Mouse (Mus musculus) frontal cortex, postnatal 10 days (tissue): ENCODE measurements around the gene Olfr286.

ENCODE experiments used
- DNase-seq, 2 experiments: peaks; one replicate each; pipeline ENCODE4 v3.0.0; 2022; ENCODE audit warnings: low spot score in 2 of 2, mixed read lengths in 1 of 2

The Olfr286 gene

DNA sequence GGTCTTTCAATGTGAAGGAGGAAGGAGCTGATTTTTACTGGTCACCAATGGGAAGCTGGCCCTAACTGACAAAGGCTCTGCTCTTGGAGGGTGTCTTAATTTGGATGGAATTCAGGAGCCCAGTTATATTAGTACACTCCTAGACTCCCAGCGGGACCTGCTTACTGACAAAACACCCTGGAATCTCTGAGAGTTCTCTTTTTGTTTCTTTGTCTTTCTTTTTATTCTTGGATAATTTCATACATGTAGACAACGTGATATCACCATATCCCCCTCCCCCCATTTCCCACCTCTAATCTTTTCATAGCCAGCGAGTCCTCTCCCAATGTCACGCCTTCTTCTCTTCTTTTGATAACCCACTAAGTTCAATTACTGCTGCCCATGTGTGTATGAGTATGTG lies at the start of gene Olfr286:
Gene Olfr286 (minus strand): TSS at position 101 of the 400 bp plus-strand sequence.
- no peak for DNase-seq

DNA sequence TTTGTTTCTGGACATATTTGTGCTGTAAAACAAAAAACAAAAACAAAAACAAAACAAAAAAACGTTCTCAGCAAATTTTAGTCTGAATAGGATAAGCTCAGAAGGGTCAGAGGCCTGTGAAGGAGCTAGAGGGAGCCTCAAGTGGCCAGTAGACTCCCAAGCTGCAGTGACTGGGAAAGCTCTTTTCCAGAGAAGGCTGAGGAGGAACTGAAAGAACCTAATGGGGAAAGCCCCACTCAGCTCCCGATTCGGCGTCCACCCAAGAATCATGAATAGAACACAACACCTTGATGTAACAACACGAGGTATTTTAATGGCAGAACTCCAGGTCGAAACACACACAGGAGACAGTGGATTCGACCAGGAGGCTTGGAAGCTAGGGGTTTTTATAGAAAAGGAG lies 23.5 kb upstream of the Olfr286 start:
- no peak for DNase-seq

- DNase-seq, result no peak
These were observed 22.9 kb upstream of the Olfr286 start, which contains the start of gene H1fnt for GRCm38 (mm10) chr15:98257193-98257592. Gene H1fnt (minus strand): TSS chr15:98257293.

GRCm38 (mm10) chr15:98256271-98256670 lies 22.0 kb upstream of the Olfr286 start:
- no peak for DNase-seq

DNA sequence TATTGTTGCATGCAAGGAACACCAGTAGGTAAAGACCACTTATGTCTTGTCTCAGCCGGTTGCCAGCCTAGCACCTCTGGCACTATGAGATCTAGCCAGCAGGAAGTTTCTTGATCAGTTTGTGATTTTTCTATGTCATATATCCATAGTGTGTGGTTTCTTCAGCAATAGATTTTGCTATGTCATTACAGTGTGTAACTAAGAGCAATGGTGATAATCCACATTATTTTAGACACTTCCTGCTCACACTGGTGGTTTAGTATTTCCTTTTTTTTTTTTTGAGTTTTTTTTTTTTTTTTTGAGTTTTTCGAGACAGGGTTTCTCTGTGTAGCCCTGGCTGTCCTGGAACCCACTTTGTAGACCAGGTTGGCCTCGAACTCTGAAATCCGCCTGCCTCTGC lies 1.2 kb upstream of the Olfr286 start:
- no peak for DNase-seq

DNA sequence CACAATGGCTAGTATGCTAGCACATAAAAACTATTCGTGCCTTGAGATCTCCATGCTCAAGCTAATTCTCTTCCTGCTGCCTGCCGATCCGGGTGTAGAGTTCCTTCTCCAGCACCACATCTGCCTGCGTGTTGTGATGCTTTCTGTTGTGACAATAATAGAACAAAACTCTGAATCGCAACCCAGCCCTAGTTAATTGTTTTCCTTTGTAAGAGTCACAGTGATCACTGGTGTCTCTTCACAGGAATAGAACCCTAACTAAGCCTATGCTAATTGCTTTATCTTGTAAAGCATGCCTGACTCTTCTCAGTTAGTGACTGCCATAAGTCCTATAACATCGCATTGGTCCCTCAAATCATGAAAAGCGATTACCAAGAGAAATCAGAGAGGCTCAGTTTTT lies 8.2 kb downstream of the Olfr286 start:
- DNase-seq, result no peak

- DNase-seq, result no peak
These were observed 8.6 kb downstream of the Olfr286 start for GRCm38 (mm10) chr15:98225610-98226009.

GRCm38 (mm10) chr15:98222377-98222776 lies 11.9 kb downstream of the Olfr286 start:
- no peak for DNase-seq

DNA sequence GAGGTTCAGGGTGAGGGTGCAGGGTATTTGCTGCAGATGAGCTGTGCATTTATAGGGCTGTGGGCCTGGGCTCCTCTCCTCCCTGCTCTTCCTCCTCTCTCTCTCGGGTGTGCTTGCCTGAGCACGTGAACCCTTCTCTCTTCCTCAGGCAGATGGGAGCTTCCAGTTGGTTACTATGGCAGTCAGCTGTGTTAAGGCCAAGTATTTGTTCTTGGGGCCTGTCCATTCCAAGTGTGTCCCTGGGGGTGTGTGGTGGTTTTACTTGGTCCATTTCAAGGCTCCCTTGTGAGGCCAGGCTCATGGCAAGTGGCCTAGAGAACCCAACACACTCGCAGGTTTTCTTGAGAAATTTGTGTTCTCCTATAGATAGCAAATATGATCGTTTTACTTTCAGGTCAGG lies 13.4 kb downstream of the Olfr286 start, which contains the start of the genes Gm44579 and Olfr287:
Gene Gm44579 (minus strand): TSS at position 101 of the 400 bp plus-strand sequence.
Gene Olfr287 (minus strand): TSS at position 180 of the 400 bp plus-strand sequence.
- DNase-seq, result no peak

DNA sequence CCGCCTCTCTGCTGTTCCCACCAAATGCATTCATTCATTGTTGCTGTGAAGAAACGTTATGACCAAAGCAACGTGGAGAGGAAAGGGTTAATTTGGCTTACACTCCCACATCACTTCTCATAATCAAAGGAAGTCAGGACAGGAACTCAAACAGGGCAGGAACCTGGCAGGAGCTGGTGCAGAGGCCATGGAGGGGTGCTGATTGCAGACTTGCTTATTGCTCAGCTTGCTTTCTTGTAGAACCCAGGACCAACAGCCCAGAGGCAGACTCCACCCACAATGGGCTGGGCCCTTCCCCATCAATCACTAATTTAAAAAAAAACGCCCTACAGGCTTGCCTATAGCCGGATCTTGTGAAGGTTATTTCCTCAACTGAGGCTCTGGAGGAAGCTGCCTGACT lies 20.1 kb downstream of the Olfr286 start:
- DNase-seq, result no peak

- no peak for DNase-seq
These were observed 20.8 kb downstream of the Olfr286 start for GRCm38 (mm10) chr15:98213336-98213870.

GRCm38 (mm10) chr15:98209676-98210075 lies 24.6 kb downstream of the Olfr286 start:
- no peak for DNase-seq

DNA sequence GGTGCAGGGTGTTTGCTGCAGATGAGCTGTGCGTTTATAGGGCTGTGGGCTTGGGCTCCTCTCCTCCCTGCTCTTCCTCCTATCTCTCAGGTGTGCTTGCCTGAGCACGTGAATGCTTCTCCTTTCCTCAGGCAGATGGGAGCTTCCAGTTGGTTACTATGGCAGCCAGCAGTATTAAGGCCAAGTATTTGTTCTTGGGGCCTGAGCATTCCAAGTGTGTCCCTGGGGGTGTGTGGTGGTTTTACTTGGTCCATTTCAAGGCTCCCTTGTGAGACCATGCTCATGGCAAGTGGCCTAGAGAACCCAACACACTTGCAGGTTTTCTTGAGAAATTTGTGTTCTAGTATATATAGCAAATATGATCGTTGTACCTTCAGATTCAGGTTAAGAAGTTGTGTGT lies 38.8 kb downstream of the Olfr286 start, which contains the start of gene Olfr288:
Gene Olfr288 (minus strand): TSS at position 101 of the 400 bp plus-strand sequence.
- DNase-seq, result no peak

DNA sequence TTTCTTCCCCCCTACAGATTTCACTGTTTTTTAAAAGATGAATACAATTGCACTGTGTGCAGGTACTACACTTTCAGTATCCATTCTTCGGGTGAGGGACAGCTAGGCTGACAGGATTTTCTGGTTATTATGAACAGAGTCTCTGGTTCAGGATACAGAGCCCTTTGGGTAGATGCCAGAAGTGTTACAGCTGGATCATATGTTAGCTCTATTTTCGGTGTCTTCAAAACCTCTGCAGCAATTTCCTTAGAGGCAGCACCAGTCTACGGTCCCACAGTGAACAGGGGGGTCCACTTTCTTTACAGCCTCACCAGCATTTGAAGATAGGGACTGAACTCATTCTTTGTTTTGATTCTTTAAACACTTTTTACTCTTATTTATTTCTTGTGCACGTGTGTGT lies 49.8 kb downstream of the Olfr286 start:
- DNase-seq, result no peak

- no peak for DNase-seq
These were observed 52.2 kb downstream of the Olfr286 start for GRCm38 (mm10) chr15:98181856-98182570.

- DNase-seq, result peak; percentile 91 to 94
These were observed 53.0 kb downstream of the Olfr286 start for GRCm38 (mm10) chr15:98181132-98181711.

DNA sequence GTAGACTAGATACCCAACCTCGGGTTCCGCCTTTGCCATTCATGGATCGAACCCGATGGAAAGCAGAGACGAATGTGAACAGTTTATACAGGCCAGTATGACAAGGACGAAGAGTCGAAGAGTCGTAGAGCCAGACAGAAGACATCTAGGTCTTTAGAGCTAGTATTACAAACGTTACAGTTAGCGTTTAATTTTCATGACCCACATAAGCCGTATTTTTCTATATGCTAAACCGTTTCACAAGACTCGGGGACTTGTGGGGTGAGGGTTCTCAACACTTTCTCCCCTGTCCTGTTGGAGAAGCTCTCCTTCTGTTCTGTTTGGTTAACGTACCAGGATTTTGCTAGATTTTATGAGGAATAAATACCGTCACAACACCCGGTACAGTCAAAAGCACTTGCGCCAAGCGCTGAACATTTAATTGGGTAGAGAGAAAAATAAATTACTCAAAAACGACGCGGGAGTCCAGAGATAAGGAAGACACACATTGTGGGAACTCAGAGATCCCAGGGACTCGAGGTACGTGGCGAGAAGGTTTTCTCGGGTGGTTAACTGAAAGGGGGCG lies 53.6 kb downstream of the Olfr286 start:
- DNase-seq, result no peak

DNA sequence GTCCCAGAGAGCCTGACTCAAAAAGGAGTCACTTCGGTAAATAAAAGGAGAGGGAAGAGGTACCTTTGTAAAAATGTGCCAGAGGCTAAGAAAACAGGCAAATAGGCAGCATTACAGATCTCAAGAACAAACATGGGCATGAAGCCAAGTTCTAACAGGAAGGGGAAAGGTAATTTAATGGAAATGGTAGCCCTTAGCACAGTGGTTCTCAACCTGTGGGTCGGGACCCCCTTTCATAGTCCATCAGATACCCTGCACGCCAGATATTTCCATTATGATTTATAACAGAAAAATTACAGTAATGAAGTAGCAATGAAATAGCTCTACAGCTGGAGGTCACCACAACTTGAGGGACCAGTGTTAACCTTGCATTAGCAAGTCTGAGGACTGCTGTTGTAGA lies 56.9 kb downstream of the Olfr286 start:
- no peak for DNase-seq
